12 mouse cellular contexts compared by ENCODE assay signal in genomic region chr10:42346179-42346877, GRCm38 (mm10).
DNase-seq lines count a peak whose midpoint lies in the region; ATAC-seq and TF ChIP-seq lines count a peak whose summit lies in the region.
"Had no signal": no experiment of that assay in that cellular context is flagged by ENCODE, and none has a peak within 500 bp of the region (broad histone marks: within the 10 kb centered on the region; RNA-seq: fewer than 3 reads in every experiment).

No protein-coding gene starts in this region.

- H3K27me3 ChIP-seq in heart, embryonic 13.5 days (replicated peaks) = no peaks in the 10 kb centered on the region
- H3K27me3 ChIP-seq in forebrain, embryonic 14.5 days (replicated peaks; ENCODE audit: control insufficient read depth, insufficient read depth, low read length) = no peaks in the 10 kb centered on the region
- no peaks in the 10 kb centered on the region for H3K27me3 ChIP-seq in limb, embryonic 14.5 days (ENCODE audit: control insufficient read depth, insufficient read depth, low read length)
- no peaks in the 10 kb centered on the region for H3K27me3 ChIP-seq in liver, embryonic 11.5 days (replicated peaks; ENCODE audit: control insufficient read depth, insufficient read depth, low read length)

- H3K27ac ChIP-seq in heart, embryonic 13.5 days (replicated peaks) = peak overlapping the region; percentile 43; the same call in 1 of the 2 replicates
- H3K27ac ChIP-seq in forebrain, embryonic 14.5 days (ENCODE audit: low read depth, low read length) = peak overlapping the region; percentile 67
- peak overlapping the region; percentile 76 for H3K27ac ChIP-seq in limb, embryonic 14.5 days (replicated peaks; ENCODE audit: low read depth, low read length)
- H3K27ac ChIP-seq in liver, embryonic 11.5 days (ENCODE audit: low read depth, low read length) = no peak overlapping the region

- H3K9ac ChIP-seq in heart, embryonic 13.5 days = no peak overlapping the region
- H3K9ac ChIP-seq in forebrain, embryonic 14.5 days (ENCODE audit: low read length) = no peak overlapping the region
- no peak overlapping the region; the same call in 1 of the 2 replicates for H3K9ac ChIP-seq in limb, embryonic 14.5 days (ENCODE audit: low read depth, low read length, severe bottlenecking)
- no peak overlapping the region for H3K9ac ChIP-seq in liver, embryonic 11.5 days (ENCODE audit: low read depth, low read length)
- H3K9ac ChIP-seq: lung, embryonic 14.5 days had no signal

- no peak for DNase-seq in heart, postnatal 14 days
- peak; percentile 51 for DNase-seq in embryo, embryonic 10 days (ENCODE audit: low spot score)
- DNase-seq in forebrain, embryonic 14.5 days (ENCODE audit: low spot score) = peak; percentile 56
- DNase-seq in limb, embryonic 14.5 days (ENCODE audit: low spot score) = peak; percentile 15
- no peak for DNase-seq in gastrocnemius, postnatal 14 days
- DNase-seq in thymus, postnatal 36 days = no peak
- DNase-seq in liver, embryonic 11.5 days (ENCODE audit: low spot score) = no peak
- DNase-seq: heart, postnatal 4 days; lung, embryonic 14.5 days; right cerebral cortex, postnatal 4 days; thymus, adult 18-20 months had no signal

- intact Hi-C loops in heart, postnatal 14 days (cut with DNase I) = no loop called here
- intact Hi-C loops in gastrocnemius, postnatal 14 days (cut with DNase I; ENCODE audit: low total_unique reads) = no loop called here

- H3K4me3 ChIP-seq in heart, embryonic 13.5 days = no peak overlapping the region
- H3K4me3 ChIP-seq in forebrain, embryonic 14.5 days (ENCODE audit: low read depth, low read length) = no peak overlapping the region
- no peak overlapping the region for H3K4me3 ChIP-seq in limb, embryonic 14.5 days (replicated peaks; ENCODE audit: low read length)
- no peak overlapping the region for H3K4me3 ChIP-seq in liver, embryonic 11.5 days (ENCODE audit: low read depth, low read length)

- peaks cover 30% of the 10 kb centered on the region for H3K4me1 ChIP-seq in heart, embryonic 13.5 days
- H3K4me1 ChIP-seq in forebrain, embryonic 14.5 days (ENCODE audit: control insufficient read depth, insufficient read depth, low read length) = peaks cover 17% of the 10 kb centered on the region; the same call in 1 of the 2 replicates
- H3K4me1 ChIP-seq in limb, embryonic 14.5 days (ENCODE audit: control insufficient read depth, insufficient read depth, low read length) = peaks cover 15% of the 10 kb centered on the region
- H3K4me1 ChIP-seq in liver, embryonic 11.5 days (replicated peaks; ENCODE audit: control insufficient read depth, insufficient read depth, low read length) = 0 out of 2 replicates have a peak, but pooled peaks cover 3% of the 10 kb centered on the region

- H3K9me3 ChIP-seq in heart, embryonic 13.5 days = no peaks in the 10 kb centered on the region
- H3K9me3 ChIP-seq in forebrain, embryonic 14.5 days (replicated peaks; ENCODE audit: control insufficient read depth, low read length) = no peaks in the 10 kb centered on the region
- no peaks in the 10 kb centered on the region for H3K9me3 ChIP-seq in limb, embryonic 14.5 days (ENCODE audit: control insufficient read depth, low read length)
- H3K9me3 ChIP-seq in liver, embryonic 11.5 days (ENCODE audit: control insufficient read depth, low read length) = no peaks in the 10 kb centered on the region

- peaks cover 5% of the 10 kb centered on the region; the same call in 1 of the 2 replicates for H3K36me3 ChIP-seq in heart, embryonic 13.5 days
- H3K36me3 ChIP-seq in forebrain, embryonic 14.5 days (ENCODE audit: control insufficient read depth, insufficient read depth, low read length) = no peaks in the 10 kb centered on the region
- no peaks in the 10 kb centered on the region for H3K36me3 ChIP-seq in limb, embryonic 14.5 days (ENCODE audit: control insufficient read depth, insufficient read depth, low read length)
- no peaks in the 10 kb centered on the region for H3K36me3 ChIP-seq in liver, embryonic 11.5 days (ENCODE audit: control insufficient read depth, insufficient read depth, low read length)

- H3K4me2 ChIP-seq in heart, embryonic 13.5 days = no peak overlapping the region
- H3K4me2 ChIP-seq in forebrain, embryonic 14.5 days (ENCODE audit: low read length) = peak overlapping the region; percentile 4; the same call in 1 of the 2 replicates
- 0 out of 2 replicates have a peak overlapping the region, but pooled peaks have one; percentile 3 for H3K4me2 ChIP-seq in limb, embryonic 14.5 days (replicated peaks; ENCODE audit: low read depth, low read length, severe bottlenecking)
- no peak overlapping the region for H3K4me2 ChIP-seq in liver, embryonic 11.5 days
- H3K4me2 ChIP-seq: lung, embryonic 14.5 days had no signal

- WGBS in heart, embryonic 13.5 days = 65% methylated on average over 12 of the region's 12 CpGs
- WGBS in forebrain, embryonic 14.5 days = 27% methylated on average over 12 of the region's 12 CpGs
- WGBS in limb, embryonic 14.5 days = 58% methylated on average over 12 of the region's 12 CpGs
- WGBS in liver, embryonic 11.5 days = 79% methylated on average over 12 of the region's 12 CpGs

- no peak for ATAC-seq in heart, embryonic 13.5 days (ENCODE audit: extremely low read depth, insufficient number of reproducible peaks, low FRiP score, low TSS enrichment)
- peak; percentile 77 for ATAC-seq in forebrain, embryonic 14.5 days
- no peak for ATAC-seq in limb, embryonic 14.5 days (ENCODE audit: low FRiP score, low read depth)
- ATAC-seq in liver, embryonic 11.5 days (replicated peaks; ENCODE audit: low FRiP score) = no peak

- no peak for TF ChIP-seq POLR2A in limb, embryonic 14.5 days (IDR thresholded peaks at IDR 0.05; ENCODE audit: borderline replicate concordance, extremely low read depth, insufficient read depth, insufficient read length)

Comparison
In these comparisons a context has a peak if more than half of its experiments do, and no peak if none do; other contexts are left out.
1. H3K4me2 ChIP-seq: peak in forebrain, embryonic 14.5 days (single experiment) and limb, embryonic 14.5 days (single experiment); none in heart, embryonic 13.5 days (single experiment) and liver, embryonic 11.5 days (single experiment).
2. DNase-seq: peak in embryo, embryonic 10 days (single experiment), forebrain, embryonic 14.5 days (single experiment) and limb, embryonic 14.5 days (single experiment); none in heart, postnatal 14 days (0 of 2), gastrocnemius, postnatal 14 days (single experiment), thymus, postnatal 36 days (0 of 2) and liver, embryonic 11.5 days (single experiment).